Mouse (Mus musculus) heart, postnatal 36 days (tissue): Measurements from ENCODE around the gene Bicc1. TPM values are rescaled to one million over a fixed set of nuclear protein-coding genes. Genes with fewer than 3 reads are reported as not detected.
A peak's percentile ranks its signal among the peaks of the same experiment; 100 is the strongest.

ENCODE experiments used
- DNase-seq, 2 experiments: peaks; one replicate each; pipeline ENCODE4 v3.0.0; 2021 to 2022
- intact Hi-C: fragments of 180-260 bp; cut with DNase I; formaldehyde crosslinking; loops from one replicate; pipeline ENCODE4 v1.15.1; 2025
- total RNA-seq, 2 experiments: library from RNA; stranded (reverse); gene quantifications; 2 replicates each; pipeline ENCODE4 v1.2.3; 2021

Bicc1 gene
- total RNA-seq: 10 to 100 TPM; 16.4 to 22.2 TPM

DNA sequence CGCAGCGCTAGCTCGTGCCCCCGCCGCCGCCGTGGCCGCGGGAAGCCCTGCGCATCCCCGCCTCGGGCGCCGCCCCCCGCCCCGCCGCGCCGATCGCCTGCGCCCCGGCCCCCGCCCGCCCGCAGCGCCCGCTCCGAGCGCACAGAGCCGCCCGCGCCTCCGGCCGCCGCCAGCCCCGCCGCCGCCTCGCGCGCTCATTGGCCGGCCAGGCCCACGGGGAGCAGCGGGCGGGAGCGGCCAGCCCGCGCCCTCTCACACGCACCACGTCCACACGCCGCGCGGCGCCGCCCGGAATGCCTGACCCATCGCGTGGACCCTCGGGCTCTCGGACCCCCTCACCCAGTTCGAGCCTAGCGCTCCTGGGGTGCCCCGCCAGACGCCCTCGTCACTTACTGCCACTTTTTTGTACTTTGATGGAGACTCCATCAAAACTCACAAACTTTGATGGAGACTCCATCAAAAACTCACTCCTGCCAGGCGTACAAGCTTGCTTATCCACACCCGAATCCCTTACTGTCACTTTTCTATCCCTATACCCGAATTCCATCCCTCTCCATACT, at the start of gene Bicc1:
TSS of gene Bicc1 (minus strand) at position 25 of the 560 bp plus-strand sequence.
- peak in 1 of 2 experiments; percentile 57 for DNase-seq
- intact Hi-C loops: no loop called here

DNA sequence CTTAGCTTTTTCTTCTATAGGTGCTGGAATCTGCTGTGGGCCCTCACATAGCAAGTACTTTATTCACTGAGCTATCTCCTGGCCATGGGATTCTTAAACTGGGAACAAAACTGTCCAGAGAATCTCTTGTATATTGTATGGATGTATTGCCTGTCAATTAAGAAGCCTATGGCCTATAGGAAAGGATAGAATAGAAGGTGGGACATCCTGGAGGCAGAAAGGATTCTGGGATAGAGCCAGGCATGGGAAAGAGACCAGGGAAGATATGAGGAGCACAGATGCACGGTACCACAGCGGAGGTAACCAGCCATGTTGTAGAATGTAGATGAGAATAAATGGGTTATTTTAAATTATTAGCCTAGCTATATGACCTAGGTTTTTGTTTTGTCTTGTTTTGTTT, 42.0 kb upstream of the Bicc1 start:
- intact Hi-C loops: no loop called here
- no peak for DNase-seq

DNA sequence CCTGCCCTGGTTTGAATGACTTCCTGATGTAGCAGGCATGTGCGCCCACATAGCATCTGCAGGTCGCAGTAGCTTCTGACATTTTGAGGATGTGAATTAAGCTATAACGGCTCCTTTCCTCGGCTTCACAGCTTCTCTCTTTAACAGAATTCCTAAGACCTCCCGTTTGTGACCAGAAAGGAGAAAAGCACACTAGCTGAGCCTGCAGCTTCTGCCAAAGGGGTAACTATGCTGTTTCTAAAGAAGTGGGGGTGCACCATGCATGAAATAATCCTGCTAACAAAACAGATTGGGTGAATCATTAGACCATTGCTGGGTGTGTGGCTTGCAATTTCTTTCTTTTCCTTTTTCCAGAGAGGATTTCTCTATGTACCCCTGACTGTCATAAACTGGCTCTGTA, 41.5 kb upstream of the Bicc1 start:
- intact Hi-C loops: no loop called here

DNA sequence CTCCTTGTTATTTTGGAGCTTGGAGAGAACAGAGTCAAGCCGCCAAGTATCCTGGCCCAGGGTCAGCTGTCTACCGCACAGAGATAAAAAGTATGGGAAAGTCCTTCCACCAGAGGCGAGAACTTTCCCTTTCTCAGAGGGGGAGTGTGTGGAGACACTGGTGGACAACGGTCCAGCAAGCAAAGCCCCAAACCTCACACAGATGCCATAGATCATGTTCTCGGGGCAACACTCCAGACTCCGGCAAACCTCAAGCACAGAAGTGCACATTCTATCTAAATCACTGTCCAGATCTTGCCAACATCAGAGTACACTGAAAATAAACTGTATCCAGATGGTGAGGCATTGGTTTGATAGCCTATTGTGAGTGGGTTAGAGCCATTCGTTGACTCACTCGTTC, 39.2 kb upstream of the Bicc1 start:
- intact Hi-C loops: no loop called here
- peak; percentile 36 to 41 for DNase-seq

More for the DNA sequence above, 41.5 kb upstream of the Bicc1 start:
- DNase-seq: no peak

DNA sequence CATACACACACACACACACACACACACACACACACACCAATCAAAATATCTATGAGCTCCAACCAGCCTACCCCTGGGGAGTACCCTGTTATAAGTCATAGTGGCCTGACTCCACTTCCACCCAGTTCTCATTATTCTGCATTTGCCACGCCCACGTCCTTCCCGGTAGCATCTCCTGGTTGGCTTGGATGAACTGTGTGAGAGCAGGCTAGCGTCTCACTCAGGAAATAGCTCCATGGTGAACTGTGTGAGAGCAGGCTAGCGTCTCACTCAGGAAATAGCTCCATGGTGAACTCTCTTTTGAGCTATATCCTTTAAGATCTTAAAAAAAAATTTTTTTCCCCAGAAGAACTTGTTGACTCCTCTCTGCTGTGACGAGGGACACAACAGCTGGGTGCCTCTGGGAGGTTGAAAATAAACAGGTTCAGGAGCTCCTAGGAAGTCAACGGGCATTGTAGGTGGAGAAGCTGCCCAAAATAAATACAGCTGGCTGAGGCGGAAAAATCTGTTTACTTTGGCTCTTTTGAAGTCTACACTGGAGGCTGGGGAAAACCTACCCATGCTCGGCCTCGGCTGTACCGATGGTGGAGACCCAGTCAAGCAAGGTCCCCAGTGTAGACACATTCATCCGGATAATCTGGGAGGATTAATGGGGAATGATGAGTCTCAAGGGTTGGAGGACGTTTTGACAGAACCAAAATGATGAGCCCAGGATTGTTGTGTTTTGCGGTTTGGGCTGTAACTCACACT, 37.7 kb upstream of the Bicc1 start:
- peak in 1 of 2 experiments; percentile 11 for DNase-seq
- intact Hi-C loops: no loop called here

DNA sequence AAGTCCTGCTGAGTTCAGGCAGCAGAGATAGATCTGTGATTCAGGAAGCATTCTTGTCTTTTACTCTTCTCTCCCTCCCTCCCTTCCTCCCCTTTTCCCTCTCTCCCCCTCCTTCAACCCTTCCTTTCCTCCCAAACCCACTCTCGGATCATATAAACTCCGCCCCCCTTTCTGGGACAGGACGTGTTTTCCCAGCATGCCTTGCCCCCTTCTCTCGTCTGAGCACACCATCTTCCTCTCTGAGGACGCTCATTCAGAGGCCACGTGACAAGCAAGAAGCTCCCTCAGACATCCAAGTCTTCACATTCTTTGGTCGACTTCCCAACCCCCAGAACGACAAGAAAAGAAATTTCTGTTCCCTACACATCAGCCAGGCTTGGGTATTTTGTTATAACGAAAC, 36.0 kb upstream of the Bicc1 start:
- intact Hi-C loops: no loop called here
- DNase-seq: peak; percentile 39

DNA sequence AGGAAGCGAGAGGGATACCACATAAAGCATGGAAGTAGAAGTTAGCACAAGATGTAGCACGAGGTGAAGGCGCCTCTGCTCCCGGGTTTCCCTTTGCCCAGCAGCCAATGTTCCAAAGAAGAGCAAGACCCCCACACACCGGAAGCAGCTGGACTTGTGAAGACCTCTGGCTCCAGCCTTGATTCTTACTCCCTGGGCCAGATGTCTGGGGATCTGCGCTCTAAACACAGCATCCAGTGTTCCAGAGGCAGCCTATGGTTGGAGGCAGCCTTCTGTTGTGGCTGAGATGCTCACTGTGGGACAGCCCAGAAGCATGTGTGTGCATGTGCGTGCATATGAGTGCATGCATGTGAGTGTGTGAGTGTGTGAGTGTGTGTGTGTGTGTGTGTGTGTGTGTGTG, 35.2 kb upstream of the Bicc1 start:
- DNase-seq: no peak
- intact Hi-C loops: no loop called here

DNA sequence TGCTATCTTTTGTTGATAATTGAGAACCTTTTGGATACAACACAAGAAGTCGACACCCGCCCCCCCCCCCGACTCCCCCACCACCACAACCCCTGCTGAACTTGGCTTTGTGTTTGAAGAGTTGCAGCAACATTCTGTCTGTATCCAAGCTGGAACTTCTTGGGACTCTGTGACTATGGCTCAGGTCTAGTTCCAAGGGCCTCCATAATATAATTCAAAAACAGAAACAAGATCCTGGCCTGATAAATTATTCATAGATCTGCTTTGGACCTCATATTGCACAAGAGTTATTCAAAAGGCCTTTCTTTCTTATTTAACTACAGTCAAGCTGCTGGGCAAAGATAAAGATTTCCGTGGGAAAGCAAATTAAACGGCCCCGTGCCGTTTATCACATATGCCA, 33.8 kb upstream of the Bicc1 start:
- no peak for DNase-seq
- intact Hi-C loops: no loop called here

DNA sequence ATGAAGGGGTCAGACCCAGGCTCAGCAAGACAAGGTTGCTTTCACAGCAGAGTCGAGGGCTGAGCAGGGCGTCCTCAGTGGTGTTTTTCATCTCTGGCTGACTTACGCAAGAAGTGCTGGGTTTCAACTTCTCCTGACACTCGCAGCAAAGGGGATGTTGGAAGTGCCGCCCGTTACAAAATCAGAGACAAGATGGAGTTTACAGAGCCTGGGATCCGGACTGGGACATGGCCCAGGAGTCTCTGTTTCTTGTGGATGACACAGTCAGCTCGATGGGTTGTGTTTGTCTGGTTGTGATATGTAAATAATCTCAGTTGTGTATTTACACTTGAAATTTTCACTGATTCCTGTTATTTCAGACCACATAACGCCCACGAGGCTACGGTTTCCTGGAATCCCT, 33.4 kb upstream of the Bicc1 start:
- DNase-seq: peak; percentile 21 to 47
- intact Hi-C loops: no loop called here

DNA sequence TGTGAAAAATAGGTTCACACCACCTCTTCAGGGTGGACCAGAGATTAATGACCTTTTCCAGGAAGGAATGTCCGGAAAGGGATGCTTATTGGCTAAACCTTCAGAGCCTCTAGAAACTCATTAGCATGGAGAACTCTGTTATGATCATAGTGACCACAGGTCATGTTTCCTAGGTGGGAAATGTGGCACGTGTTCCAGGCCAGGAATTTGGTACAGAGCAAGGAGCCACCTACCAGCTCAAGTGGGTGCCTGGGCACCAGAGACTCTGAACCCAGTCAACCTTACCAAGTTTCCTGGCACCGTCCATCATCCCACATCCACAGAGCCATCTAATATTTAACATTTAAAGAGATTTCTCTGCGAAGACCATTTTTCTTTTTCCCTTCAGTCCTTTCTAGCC, 29.2 kb upstream of the Bicc1 start:
- intact Hi-C loops: no loop called here
- no peak for DNase-seq

DNA sequence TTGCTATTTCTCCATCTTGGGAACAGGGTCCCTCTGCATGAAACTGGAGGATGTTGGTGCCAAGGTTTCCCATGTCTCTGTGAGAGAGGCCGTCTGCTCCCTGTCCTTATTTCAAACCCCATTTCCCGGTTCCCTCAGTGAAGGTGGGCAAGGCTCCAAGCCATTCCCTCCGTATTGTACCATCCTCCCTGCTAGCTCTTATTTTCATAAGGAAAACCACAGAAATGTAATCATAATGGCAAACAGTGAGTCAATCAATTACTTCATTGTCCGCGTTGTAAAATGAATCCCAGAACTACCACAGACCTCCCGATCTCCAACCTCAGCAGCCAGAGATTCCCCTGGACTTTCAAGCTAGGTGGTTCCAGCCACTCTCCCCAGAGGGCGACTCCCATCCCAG, 25.6 kb upstream of the Bicc1 start:
- no peak for DNase-seq
- intact Hi-C loops: no loop called here

DNA sequence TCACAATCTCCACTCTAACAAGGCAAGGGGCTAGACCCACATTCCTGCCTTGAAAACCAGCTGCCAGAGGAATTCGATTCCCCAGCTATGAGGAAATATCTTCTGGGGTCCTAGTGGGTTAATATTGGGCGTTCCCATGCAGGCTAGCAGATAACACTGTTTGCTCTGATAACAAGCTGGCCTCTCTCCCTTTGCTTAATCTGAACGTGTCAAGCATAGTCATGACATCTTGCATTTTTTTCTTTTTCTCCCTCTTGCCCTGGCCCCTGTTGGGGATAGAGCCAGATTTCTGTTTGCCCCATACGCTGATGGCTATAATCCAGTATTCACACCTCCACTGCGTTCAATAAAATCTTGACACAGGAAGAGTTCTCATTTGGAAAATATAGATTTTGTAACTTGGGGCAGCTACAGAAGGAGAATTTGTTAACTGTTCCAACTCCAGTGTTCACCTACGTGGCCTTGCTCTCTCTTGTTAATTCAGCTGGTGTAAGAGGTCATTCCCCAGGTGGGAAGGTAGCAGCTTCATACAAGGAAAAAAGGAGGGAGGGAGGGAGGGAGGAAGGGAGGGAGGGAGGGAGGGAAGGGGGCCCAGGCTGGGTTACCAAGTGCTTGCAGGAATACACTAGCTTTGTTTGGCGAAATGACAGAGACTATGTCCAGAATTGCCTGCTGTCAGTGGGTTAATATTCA, 24.0 kb upstream of the Bicc1 start:
- intact Hi-C loops: no loop called here
- DNase-seq: no peak

DNA sequence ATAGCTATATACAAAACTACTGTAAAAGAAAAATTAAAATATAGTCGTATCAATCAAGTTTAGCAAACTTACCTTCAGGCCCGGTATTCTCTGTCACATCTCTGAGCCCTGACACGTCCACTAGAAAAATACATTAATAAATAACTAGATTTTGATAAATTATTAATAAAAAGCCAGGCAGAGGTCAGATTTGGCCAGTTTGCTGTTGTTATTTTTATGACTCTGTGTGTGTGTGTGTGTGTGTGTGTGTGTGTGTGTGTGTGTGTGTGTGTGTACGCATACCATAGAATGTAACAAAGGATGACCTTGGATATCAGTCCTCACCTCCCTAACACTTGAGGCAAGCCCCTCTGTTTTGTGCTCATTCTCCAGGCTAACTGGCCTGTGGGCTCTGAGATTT, 22.4 kb upstream of the Bicc1 start:
- intact Hi-C loops: no loop called here
- DNase-seq: no peak

DNA sequence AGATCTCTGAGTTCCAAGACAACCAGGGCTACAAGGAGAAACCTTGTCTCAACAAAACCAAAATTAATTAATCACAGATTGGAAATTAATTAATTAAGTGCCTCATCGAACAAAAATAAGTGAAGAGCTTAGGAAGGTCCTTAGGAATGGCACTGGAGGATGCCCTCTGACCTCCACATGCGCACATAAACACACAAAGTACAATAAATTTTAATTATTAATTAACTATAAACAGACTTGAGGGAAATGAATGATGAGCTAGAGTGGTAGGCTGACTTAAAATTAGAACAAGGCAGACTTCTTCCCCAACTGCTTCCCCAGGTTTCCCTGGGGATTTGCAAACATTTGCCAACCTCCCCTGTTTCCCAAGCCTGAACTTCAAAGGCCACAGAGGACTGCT, 21.6 kb upstream of the Bicc1 start:
- DNase-seq: no peak
- intact Hi-C loops: no loop called here

DNA sequence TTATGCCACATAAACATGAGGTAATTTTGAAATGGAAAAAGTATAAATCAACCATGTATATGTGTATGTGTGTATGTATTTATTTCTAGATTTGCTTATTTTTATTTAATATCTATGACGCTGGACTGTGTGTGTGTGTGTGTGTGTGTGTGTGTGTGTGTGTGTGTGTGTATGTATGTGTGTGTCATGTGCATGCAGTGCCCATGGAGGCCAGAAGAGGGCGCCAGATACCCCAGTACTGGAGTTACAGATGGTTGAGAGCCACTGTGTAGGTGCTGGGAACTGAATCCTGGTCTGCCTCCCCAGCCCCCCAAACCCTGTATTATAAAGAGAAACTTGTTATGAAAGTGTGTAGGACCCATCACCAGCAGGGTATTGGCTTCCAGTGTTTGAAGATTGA, 20.6 kb upstream of the Bicc1 start:
- intact Hi-C loops: no loop called here
- no peak for DNase-seq

DNA sequence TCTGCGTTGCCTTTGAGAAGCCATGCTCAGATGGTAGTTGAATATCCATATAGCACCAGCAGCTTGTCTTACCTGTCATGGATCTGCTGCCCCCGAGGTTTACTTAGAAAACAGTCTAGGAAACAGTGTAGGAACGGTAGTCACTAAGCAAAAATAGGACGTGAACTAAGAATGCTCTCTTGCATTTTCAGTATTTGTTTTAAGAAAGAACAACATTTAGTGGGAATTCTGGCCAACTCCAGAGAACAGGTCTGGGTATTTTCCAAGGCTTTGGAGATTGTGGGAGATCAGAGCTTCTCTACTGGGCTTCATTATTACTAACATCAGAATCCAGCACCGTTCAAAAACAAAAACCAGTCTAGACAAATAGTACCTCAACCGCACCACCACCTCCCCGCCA, 17.7 kb upstream of the Bicc1 start:
- DNase-seq: no peak
- intact Hi-C loops: no loop called here

DNA sequence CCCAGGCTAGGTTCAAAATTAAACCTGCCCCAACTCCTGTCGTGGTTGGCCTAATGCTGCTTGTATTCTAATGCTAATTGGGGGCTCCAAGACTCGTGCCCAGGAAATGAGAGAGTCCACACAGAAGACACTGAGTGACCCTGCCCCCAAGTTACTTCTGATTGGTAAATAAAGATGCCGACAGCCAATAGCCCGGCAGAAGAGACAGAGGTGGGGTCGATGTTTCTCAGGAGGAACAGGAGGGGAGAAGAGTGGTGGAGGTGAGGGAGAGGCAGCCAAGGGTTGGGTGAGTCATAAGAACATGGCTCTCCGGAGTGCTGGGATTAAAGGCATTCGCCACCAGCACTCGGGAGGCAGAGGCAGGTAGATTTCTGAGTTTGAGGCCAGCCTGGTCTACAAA, 16.8 kb upstream of the Bicc1 start:
- intact Hi-C loops: no loop called here
- DNase-seq: no peak

DNA sequence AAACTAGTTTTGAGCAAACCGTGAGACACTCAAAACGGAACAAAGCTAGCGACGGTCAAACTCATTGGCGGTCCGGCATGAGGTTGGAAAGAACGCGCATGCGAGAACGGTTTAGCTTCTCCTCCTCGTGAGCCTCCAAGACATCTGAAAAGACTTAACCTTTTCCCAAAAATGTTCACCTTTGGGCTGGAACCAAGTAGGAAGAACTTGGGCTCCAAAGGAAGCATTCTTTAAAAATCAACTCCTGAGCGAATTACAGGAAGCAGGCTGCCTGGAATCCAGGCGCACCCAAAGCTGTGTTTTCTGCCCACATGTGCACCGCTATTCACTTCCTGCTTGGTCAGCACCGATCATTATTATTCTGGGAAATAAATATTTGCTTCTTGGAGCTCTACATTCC, 15.8 kb upstream of the Bicc1 start:
- intact Hi-C loops: no loop called here
- DNase-seq: no peak

DNA sequence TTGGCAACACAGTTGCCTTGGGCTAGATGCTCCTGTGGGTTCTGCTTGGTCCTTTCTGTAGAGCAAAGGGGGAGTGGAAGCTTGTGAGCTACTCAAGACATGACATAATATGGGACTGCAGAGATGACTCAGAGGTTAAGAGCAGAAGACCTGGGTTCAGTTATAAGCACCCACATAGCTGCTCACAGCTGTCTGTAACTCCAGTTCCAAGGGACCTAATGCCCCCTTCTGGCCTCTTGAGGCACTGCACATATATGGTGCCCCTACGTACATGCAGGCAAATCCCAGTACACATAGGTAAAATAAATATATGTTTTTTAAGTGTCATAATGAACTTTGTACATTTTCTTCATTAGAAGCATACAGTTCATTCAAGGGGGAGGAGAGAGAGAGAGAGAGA, 11.9 kb upstream of the Bicc1 start:
- intact Hi-C loops: no loop called here
- DNase-seq: no peak

DNA sequence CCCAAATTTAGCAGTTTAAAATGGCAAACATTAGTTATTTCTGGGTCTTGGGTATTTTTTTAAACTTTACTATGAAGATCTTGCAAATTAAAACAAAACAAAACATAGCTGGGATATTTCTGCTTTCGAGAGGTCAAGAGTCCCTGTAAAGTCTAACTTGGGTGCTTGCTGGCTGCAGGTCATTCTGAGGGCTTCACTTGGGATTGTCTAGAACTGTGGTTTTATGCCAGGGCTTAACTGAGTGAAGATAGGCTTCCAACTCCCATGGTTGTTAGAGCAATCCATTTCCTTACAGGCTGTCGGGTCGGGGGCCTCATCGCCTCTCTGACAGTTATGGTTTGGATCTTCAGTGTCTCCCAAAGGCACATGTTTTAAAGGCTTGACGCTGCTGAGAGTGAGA, 11.3 kb upstream of the Bicc1 start:
- no peak for DNase-seq
- intact Hi-C loops: no loop called here

DNA sequence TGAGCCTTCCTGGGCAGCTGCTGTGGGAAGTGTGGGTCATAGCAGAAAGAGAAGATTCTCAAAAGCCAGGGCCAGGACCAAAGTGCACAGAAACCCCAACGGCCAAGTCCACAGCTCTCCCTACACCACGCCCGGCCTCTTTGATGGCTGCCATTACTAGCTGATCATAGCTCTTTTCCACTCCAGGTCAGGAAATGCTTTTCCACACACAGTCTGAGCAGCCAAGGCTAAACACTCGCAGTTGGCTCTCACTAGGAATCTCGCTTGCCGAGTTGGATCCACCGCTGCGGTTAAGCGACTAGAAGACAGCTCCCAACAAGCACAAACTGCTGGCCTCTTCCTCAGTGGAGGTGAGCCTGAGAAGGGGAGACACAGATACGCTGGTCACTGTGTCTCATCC, 10.3 kb upstream of the Bicc1 start:
- intact Hi-C loops: no loop called here
- DNase-seq: peak in 1 of 2 experiments; percentile 18

DNA sequence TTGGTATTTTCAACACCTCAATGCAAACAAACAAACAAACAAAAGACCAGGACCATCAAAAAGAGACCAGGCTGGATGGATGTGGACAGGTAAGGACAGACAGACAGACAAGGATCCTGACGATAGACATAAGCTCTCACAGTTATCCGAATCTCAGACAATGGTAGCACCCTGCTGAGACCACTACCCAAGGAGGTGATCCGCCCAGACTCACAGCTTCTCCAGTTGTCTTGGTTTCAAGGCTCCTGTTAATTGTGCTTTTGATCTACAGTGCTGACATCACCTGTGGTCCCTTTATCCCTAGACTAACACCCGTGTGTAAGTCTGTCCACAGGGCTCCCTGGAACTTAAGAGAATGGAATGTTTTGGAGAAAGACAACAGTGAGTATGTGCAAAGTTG, 9.7 kb upstream of the Bicc1 start:
- intact Hi-C loops: no loop called here
- no peak for DNase-seq
